Mouse (Mus musculus) Muller cell, postnatal 12 days (primary cell): ENCODE measurements at regions not wholly inside any gene's neighbourhood (a gene's known extent, or its start where the extent isn't known, plus 50 kb on each side); places are given as distances from the start of the nearest gene placed in this dataset.
"Not testable (repeated sequence)": the region's sequence is repeated elsewhere in the genome, so short reads cannot be mapped to it uniquely, and the experiment has no call there.

Experiments used
- DNase-seq: peaks from one replicate; pipeline ENCODE4 v3.0.0-alpha.2; 2015; ENCODE audit errors: inconsistent ontology term

DNA sequence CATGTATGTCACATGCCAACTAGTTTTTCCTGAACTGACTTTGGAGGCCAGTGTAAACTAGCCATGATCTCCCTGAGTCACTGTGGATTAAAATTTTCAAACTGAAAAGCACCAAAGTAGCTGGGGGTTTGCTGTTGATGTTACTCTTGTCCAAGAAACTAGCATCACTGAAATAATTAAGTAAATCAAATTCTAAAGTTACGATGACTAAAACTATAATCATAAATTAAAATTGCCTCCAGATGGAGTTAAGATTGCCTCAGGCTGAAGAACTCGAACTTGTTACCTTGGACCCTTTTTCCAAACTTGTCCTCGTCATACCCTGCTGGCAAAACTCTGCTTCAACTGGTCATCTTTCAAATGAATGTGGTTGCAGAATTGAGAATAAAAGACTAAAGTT, 93.7 kb upstream of the Ptgfr start:
- DNase-seq, result no peak

DNA sequence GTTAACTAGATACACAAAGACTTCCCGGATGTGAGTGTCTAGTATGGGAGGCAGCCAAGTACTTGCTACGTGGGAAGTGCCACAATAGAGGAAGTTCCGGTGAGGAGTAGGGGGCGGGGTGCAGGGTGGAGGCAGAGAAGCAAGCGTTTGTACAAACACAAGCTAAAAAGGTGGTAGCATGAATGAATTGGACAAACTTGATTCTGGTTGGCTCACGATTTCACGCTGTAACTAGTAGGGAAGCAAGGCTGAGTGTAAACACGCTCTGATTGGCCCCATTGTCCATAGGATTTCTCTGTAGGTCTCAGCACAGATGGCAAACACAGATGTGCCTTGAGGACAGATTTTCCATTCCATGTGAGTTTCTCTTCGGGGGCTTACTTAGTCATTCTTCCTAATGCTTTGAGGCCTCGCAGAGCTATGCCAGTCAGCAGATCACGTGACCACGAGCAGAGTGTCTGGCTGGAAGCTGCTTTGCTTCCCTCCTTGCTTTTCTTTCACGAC, 76.6 kb upstream of the Ptgfr start:
- DNase-seq, result peak; percentile 74

DNA sequence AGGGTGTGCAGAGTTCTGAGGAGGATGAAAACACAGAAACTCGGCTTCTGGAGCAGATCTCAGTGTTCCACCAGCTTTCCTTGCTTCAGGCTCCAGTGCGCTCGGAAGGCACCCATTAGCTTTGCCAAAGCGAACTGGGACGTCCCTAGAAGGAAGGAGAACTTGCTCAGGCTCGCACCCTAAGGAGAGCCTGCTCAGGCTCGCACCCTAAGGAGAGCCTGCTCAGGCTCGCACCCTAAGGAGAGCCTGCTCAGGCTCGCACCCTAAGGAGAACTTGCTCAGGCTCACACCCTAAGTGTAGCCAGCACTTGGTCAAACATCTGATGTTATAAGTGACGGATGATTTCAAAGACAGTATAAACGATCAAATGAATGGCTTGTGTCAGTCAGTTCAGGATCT, 74.9 kb upstream of the Ptgfr start:
- not testable (repeated sequence) for DNase-seq

DNA sequence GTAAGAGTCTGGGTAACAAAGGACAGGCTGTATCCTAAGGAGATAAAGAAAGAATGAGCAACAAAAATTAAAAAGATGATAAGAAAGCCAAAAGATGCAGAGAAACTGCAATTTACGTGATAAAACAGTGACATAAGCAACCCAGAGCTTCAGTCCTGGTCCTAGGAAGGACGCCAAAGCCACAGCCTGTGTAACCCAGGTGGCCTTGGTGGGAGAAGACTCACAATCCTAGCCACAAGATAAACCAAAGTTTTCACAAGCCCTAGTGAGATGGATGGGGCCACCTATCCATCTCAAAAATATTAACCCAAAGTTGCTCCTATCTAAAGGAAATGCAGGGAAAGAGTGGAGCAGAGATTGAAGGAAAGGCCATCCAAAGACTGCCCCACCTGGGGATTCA, 73.4 kb upstream of the Ptgfr start:
- DNase-seq, result no peak

DNA sequence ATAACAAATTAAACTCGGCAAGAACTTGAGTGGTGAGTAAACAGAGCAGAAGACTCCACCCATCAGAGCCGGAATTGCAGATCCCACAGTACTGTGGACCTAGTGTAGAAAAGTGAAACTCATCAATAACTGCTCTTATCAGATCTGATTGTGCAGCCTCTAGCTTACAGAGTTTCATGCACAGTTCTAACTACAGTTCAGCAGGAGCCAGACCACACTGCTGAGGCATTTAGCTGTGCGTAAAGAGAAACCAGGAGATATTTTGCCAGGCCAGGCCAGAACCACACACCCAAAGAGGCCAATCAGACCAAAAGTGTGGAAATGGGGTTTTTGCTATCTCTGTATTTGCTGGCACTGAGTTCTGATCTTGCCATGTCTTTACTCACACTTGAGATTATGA, 71.9 kb upstream of the Ptgfr start:
- DNase-seq, result peak; percentile 46

DNA sequence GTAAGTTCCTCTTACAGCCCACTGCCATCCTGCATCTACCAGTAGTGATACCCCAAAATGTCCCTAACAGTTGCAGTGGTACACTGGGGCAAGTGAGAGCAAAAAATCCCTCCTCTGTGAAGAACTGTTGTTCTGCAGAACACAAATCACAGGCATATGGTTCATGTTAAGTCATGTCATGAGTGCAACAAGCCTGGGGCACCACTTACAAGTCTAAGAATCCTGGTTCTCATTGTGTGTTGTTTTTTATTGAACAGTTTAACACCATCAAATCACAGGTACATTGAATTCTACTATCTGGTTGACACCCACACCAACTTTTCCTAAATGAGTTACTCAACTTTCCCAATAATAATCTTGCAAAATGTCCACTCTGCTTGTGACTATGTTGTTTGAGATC, 71.5 kb upstream of the Ptgfr start:
- no peak for DNase-seq

DNA sequence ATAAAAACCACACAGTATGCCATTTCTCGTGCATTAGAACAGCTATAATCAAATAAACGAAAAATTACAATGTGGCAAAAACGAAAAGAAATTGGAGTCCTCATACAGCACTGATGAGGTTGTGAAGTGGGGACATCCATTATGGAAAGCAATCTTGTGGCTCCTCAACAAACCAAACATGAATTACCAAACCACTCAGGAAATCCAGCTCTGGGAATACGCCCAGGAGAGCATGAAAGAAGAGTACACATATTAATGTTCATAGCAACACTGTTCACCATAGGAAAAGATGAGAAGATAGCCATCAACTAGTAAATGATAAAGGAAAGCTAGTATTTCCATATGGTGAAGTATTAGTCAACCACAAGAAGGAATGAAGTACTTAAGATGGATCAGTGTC, 68.3 kb upstream of the Ptgfr start:
- DNase-seq, result no peak

DNA sequence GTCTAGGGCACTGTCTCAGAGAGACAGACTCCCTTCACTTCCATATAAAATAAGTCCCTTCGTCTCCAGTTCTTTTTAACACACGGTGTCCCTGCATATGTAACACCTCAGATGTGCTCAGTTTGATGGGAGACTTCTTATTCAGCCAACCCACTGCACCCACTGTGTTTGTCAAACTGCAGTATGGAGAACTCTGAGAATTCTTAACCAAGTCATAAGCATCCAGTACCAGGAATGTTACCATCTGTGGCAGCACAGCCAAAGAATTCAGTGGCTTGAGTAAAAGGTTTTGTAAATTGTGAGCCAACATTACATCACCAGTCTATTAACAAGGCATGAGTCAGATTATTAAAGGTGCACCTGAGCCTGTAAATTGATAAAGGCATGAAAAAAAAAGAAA, 65.7 kb upstream of the Ptgfr start:
- peak; percentile 80 for DNase-seq

DNA sequence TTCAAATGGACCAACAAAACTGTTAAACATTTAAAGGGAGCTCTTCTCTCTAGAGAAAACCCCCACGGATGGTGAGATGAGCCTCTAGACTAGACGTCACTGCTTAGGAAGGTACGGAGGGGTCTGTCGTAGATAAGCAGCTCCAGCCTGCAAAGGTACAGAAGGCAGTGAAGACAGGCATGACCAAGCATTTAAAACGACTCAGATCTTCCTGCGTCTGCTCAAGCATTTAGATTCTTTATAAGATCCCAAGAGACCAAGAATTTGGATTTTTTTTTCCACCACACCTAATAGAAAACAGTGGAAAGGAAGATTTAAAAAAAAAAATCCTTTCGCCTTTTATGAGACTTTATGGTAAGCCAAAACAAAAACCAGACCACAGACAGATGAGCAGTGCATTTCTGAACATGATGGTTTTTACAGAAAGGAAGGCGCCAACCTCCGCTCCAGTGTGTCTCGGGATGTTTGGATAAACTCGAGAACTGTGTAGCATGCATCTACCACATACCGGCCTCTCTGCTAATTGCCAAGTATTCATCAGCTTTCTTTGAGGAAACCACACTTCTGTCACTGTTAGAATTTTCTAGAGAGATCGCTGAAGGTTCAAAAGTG, 64.9 kb upstream of the Ptgfr start:
- no peak for DNase-seq

DNA sequence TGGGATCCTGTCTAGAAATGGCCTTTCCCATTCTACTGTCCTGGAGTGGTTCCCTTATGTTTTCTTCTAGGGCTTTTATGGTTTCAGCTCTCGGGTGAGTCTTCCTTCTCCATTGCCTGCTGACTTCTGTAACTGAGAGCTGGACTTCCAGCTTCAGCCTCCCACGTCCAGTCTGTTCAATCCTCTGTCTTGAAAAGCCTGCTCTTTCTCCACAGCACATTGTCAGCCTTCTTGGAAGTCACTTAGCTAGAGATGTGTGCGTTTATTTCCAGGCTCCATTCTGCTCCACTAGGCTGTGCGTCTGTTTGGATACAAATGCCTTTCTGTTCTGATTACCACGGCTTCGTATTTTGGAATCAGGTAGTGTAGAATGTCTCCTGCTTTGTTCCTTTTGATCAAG, 62.2 kb upstream of the Ptgfr start:
- no peak for DNase-seq

DNA sequence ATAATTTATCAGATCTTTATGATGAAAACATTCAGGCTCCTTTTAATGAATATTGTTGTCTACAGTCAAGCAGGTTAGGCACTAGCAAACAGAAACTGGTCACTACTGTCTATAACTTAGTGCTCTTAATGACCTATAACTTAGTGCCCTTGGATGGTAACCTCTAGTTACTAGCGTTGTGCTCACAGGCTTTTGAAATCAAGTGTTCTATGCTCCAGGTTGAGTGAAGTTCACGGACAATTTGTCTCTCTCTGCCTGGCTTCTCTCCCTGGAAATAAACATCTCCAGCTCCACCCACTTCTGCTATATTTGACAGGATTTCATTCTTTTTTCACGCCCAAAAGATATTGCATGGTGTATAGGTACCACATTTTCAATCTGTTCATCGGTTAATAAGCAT, 61.7 kb upstream of the Ptgfr start:
- DNase-seq, result no peak

DNA sequence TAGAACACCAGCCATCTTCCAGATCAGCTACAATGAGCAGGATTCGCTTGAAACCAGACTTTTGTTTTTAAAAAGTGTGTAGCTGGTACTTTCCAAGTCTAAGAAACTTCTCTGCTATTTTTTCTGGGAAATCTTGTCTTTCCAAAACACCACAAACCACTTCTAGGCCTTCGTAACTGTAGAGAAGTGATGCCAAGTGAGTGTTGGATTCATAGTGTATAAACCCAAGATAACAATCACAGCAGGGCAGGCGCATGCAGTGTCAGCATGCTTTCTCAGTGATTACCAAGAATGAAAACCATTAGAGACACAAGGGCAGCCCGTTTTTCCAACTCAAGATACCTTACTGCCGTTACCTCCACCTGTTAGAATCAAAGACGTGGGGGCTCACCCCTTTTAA, 58.9 kb upstream of the Ptgfr start:
- no peak for DNase-seq

DNA sequence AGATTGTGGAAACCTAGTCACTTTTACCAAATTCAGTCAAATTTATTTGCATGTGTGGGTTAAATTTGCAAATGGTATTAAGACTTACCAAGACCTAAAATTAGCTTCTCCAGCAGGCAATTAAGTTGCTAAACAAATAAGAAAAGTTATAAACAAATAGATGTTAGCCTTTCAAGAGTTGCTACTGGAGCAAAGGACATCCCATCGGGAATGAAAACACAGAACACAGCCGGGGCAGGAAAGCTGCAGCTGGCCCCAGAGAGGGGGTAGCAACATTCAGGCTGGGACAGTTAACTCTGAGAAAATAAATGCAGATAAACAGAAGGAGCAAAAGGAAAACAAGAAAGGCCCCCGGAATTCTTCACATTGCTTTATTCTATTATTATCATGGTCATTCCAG, 57.3 kb upstream of the Ptgfr start:
- no peak for DNase-seq

DNA sequence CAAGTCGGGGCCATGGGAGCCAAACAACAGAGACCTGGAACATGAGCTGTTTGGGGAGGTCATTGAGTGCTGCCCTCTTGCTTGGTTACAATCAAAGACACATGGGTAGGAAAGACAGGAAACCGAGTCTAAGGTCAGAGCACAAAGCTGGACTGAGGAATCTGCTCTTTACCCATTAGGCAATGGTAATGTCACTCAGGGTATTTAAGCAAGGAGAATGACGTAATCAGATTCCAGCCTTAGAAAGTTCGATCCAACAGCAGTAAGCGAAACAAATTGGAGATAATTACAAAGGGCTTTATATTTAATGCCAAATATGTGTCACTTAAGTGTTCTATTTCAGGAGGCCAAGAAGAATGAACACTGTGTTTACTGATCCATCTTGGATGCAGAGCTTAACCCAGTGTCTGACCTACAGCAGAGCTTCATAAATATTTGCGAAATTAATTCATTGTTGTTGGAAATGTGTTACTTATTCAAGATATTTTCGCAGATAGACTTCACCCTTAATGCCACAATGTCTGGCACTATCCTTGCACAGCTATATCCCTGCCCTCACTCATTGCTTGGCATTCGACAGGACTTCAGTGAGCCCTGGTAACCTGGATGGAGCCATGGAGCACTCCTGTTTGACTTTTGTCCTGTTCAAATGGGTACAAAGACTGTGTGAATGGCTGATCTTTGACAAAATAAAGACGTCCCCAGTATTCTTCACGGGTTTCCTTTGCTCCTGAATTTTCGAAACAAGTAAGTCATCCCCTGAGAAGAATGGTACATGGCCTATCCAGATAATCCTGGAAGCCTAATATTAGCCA, 56.2 kb upstream of the Ptgfr start:
- DNase-seq, result peak; percentile 75

DNA sequence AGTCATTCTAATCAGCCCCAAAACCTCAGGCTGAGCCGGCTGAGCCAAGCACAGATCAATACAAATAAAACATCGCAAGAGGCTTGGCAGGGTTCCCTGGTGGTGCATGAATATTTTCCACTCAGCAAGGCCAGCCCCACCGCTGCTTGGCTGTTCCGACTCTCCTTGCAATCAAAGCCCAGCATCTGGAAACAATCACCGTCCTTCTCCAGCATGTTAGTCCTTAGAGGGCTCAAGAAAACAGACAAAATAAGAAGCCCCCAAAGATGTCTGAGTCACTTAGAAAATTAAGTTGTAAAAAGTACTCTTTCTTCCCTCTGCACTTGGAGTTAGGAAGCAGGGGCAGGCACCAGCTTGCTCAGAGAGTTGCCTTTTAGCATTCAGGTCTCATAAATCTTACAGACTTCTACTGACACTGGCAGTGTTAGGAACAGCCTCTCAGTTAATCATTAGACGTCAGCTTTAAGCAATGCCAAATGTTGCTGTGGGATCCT, 54.4 kb upstream of the Ptgfr start:
- peak; percentile 63 for DNase-seq

DNA sequence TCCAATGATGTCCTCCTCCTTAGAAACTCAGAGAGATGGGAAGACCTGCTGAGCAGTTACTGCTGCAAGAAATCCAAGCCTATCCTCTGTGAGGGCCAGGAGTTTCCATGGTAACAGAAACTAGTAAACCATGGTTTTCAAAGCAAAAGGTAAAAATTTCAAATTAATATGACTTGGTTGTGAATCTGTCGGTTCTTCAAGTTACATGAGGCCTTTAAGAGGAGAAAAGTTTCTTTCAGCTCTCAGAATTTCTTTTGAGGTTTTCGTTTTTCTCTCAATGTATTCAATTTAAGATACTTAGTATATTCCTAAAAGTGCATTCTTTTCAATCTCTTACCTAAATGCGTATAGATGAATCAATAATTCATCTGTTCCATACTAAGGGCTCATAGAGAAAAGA, 53.9 kb upstream of the Ptgfr start:
- no peak for DNase-seq

DNA sequence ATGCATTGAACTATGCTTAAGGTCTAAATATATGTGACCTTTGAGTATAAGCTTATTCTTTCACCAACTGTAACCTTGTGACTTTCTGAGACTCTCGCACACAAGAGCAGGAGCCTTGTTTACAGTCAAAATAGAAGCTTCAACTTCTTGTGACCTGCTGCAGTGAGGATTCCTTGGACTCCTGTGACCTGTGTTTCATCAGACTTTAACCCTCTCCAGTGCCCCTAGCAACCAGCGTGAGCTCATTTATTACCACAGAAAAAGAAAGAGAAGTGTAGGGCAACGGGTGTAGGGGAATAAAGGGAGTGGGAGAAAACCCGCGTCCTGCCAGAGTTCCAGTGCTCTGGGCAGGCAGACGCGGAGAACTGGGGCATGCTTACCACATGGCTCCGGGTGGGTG, 52.3 kb upstream of the Ptgfr start:
- DNase-seq, result no peak
